Mouse (Mus musculus) kidney, embryonic 16.5 days (tissue): ENCODE results near the gene Sebox. TPM values are rescaled to one million over a fixed set of nuclear protein-coding genes. Genes with fewer than 3 reads are reported as not detected.

Source experiments
- ATAC-seq: fragments of 200-750 bp; cut with Nextera tagmentation; 2 replicates; pipeline ENCODE4 v1.8.0; 2017; ENCODE audit warnings: moderate TSS enrichment; ENCODE audit not compliant: low FRiP score, low TSS enrichment
- H3K27ac ChIP-seq: fragments of 300-500 bp; sonication (generic); 2 replicates; pipeline ENCODE4 v1.5.1; 2014; ENCODE audit warnings: low read length
- H3K27me3 ChIP-seq: fragments of 300-500 bp; sonication (generic); 2 replicates; pipeline ENCODE4 v1.6.1; 2014; ENCODE audit warnings: low read length, control low read depth, mixed read lengths; ENCODE audit not compliant: insufficient read depth
- H3K36me3 ChIP-seq: fragments of 300-500 bp; sonication (generic); 2 replicates; pipeline ENCODE4 v1.6.1; 2014; ENCODE audit warnings: low read length, control low read depth, mixed read lengths; ENCODE audit not compliant: insufficient read depth
- H3K4me1 ChIP-seq: fragments of 300-500 bp; sonication (generic); 2 replicates; pipeline ENCODE4 v1.6.1; 2014; ENCODE audit warnings: low read length, control low read depth, mixed read lengths; ENCODE audit not compliant: insufficient read depth
- H3K4me2 ChIP-seq: fragments of 300-500 bp; sonication (generic); replicated peaks from 2 replicates; pipeline ENCODE4 v1.6.1; 2014; ENCODE audit warnings: low read depth, low read length
- H3K4me3 ChIP-seq: fragments of 300-500 bp; sonication (generic); 2 replicates; pipeline ENCODE4 v1.5.1; 2014; ENCODE audit warnings: mild to moderate bottlenecking, low read length
- H3K9ac ChIP-seq: fragments of 300-500 bp; sonication (generic); replicated peaks from 2 replicates; pipeline ENCODE4 v1.6.1; 2014; ENCODE audit warnings: low read length
- H3K9me3 ChIP-seq: fragments of 300-500 bp; sonication (generic); 2 replicates; pipeline ENCODE4 v1.6.1; 2016; ENCODE audit warnings: low read length, control low read depth
- WGBS: fragments of 180-500 bp; shearing (Covaris S2); extraction: QIAGEN DNeasy Blood & Tissue Kit; methylation state at CpG from one replicate; pipeline ENCODE4 v1.1.7; 2014; 5-methylcytosine and 5-hydroxymethylcytosine counted together
- polyA plus RNA-seq: library from polyadenylated mRNA; unstranded; fragments of >200 nt; fragmentation: Nextera tagmentation; extraction: Ambion mirVana; gene quantifications from 2 replicates; pipeline ENCODE4 v1.2.1, GENCODE M21; 2015

The Sebox gene
- polyA plus RNA-seq, 1 experiment from 2014 or later, result not detected

GRCm38 (mm10) chr11:78545181-78545580 lies 41.9 kb downstream of the Sebox start:
- WGBS, result 73% methylated on average over 8 of the region's 8 CpGs
- no peak for ATAC-seq
- no peak overlapping the region for H3K4me2 ChIP-seq
- no peaks in the 10 kb centered on the region for H3K27me3 ChIP-seq
- no peak overlapping the region for H3K4me3 ChIP-seq
- no peak overlapping the region for H3K27ac ChIP-seq
- peaks cover 13% of the 10 kb centered on the region for H3K4me1 ChIP-seq
- H3K9ac ChIP-seq, result no peak overlapping the region
- peaks cover 19% of the 10 kb centered on the region for H3K36me3 ChIP-seq
- H3K9me3 ChIP-seq, result no peaks in the 10 kb centered on the region

GRCm38 (mm10) chr11:78547718-78548460 lies 44.6 kb downstream of the Sebox start:
- Histone ChIP-seq H3K4me3 (no peak overlapping the region), H3K4me2 (no peak overlapping the region), H3K36me3 (peaks cover 4% of the 10 kb centered on the region), H3K9me3 (no peaks in the 10 kb centered on the region), H3K9ac (no peak overlapping the region), H3K4me1 (peaks cover 13% of the 10 kb centered on the region), H3K27ac (no peak overlapping the region), H3K27me3 (no peaks in the 10 kb centered on the region)
- 70% methylated on average over 2 of the region's 2 CpGs for whole genome bisulfite sequencing
- ATAC-seq, result no peak

GRCm38 (mm10) chr11:78549491-78549987 lies 46.3 kb downstream of the Sebox start:
- peak overlapping the region; percentile 77 for H3K9ac ChIP-seq
- peaks cover 3% of the 10 kb centered on the region; the same call in 1 of the 2 replicates for H3K9me3 ChIP-seq
- no peaks in the 10 kb centered on the region for H3K27me3 ChIP-seq
- H3K4me3 ChIP-seq, result peak overlapping the region; percentile 71
- peak overlapping the region; percentile 74 for H3K4me2 ChIP-seq
- peaks cover 13% of the 10 kb centered on the region for H3K4me1 ChIP-seq
- H3K27ac ChIP-seq, result no peak overlapping the region
- no peaks in the 10 kb centered on the region; the same call in 1 of the 2 replicates for H3K36me3 ChIP-seq
- ATAC-seq, result no peak
- 2% methylated on average over 5 of the region's 5 CpGs for WGBS

- Histone ChIP-seq H3K9ac (peak within 1 kb of the TSS; percentile 80), H3K4me3 (peak within 1 kb of the TSS; percentile 71), H3K27me3 (no peaks in the 10 kb centered on the region), H3K4me2 (peak within 1 kb of the TSS; percentile 74), H3K27ac (peak within 1 kb of the TSS; percentile 77), H3K9me3 (peaks cover 3% of the 10 kb centered on the region; the same call in 1 of the 2 replicates), H3K36me3 (no peaks in the 10 kb centered on the region; the same call in 1 of the 2 replicates), H3K4me1 (peaks cover 13% of the 10 kb centered on the region)
- under 1% methylated on average over 60 of the region's 60 CpGs for WGBS
- ATAC-seq, result peak; percentile 100
Observed at GRCm38 (mm10) chr11:78550168-78551058, 47.2 kb downstream of the Sebox start, which contains the start of gene Tmem97. Gene Tmem97 (minus strand): TSS chr11:78550777.

- Histone ChIP-seq H3K9ac (peak overlapping the region; percentile 80), H3K9me3 (peaks cover 3% of the 10 kb centered on the region; the same call in 1 of the 2 replicates), H3K4me2 (peak overlapping the region; percentile 74), H3K36me3 (no peaks in the 10 kb centered on the region), H3K27me3 (no peaks in the 10 kb centered on the region), H3K4me1 (peaks cover 13% of the 10 kb centered on the region), H3K4me3 (peak overlapping the region; percentile 71), H3K27ac (peak overlapping the region; percentile 64)
- peak; percentile 28 for ATAC-seq
- WGBS, result 36% methylated on average over 6 of the region's 6 CpGs
Observed at GRCm38 (mm10) chr11:78551059-78551398, 47.8 kb downstream of the Sebox start.

Other genes starting within 250 kb of the Sebox start
- 69.8 and 78.7 TPM in 2 replicates for gene 2610507B11Rik, start 241.7 kb upstream of the Sebox start, polyA plus RNA-seq
- 0.30 and 0.33 TPM in 2 replicates for gene BC030499, start 212.6 kb upstream of the Sebox start, polyA plus RNA-seq
- 41.7 and 48.6 TPM in 2 replicates for gene Spag5, start 201.9 kb upstream of the Sebox start, polyA plus RNA-seq
- gene Aldoc, start 180.5 kb upstream of the Sebox start, polyA plus RNA-seq, result 8.3 and 10.2 TPM in 2 replicates
- 97.0 and 100 TPM in 2 replicates for gene Pigs, start 175.0 kb upstream of the Sebox start, polyA plus RNA-seq
- gene Unc119, start 160.0 kb upstream of the Sebox start, polyA plus RNA-seq, result 39.4 and 42.3 TPM in 2 replicates
- gene Foxn1, start 116.9 kb upstream of the Sebox start, polyA plus RNA-seq, result 0.05 TPM in 1 of 2 replicates, not detected in the other
- 2.2 and 2.4 TPM in 2 replicates for gene Slc13a2, start 81.2 kb upstream of the Sebox start, polyA plus RNA-seq
- 24.7 and 24.9 TPM in 2 replicates for gene Slc46a1, start 37.8 kb upstream of the Sebox start, polyA plus RNA-seq
- 1.2 and 1.8 TPM in 2 replicates for gene Sarm1, start 5.7 kb upstream of the Sebox start, polyA plus RNA-seq
- 2.4 and 2.9 TPM in 2 replicates for gene Vtn, start 4.4 kb upstream of the Sebox start, polyA plus RNA-seq
- gene Tmem199, start 8.7 kb downstream of the Sebox start, polyA plus RNA-seq, result 56.9 and 58.8 TPM in 2 replicates
- gene Poldip2, start 8.7 kb downstream of the Sebox start, polyA plus RNA-seq, result 188 and 192 TPM in 2 replicates
- gene Tnfaip1, start 32.9 kb downstream of the Sebox start, polyA plus RNA-seq, result 95.1 and 100 TPM in 2 replicates
- 125 and 130 TPM in 2 replicates for gene Ift20, start 32.9 kb downstream of the Sebox start, polyA plus RNA-seq
- 70.7 and 75.1 TPM in 2 replicates for gene Tmem97, start 47.3 kb downstream of the Sebox start, polyA plus RNA-seq
- 14.3 and 16.3 TPM in 2 replicates for gene Nlk, start 193.9 kb downstream of the Sebox start, polyA plus RNA-seq
- gene Ccnq, start 248.3 kb downstream of the Sebox start, polyA plus RNA-seq, result 44.1 and 47.0 TPM in 2 replicates